Mouse (Mus musculus) mesoderm, embryonic 11.5 days (tissue): Measurements from ENCODE around the gene Arpc2.
A peak's percentile ranks its signal among the peaks of the same experiment; 100 is the strongest.

Source experiments
- DNase-seq: peaks from one replicate; pipeline ENCODE4 v3.0.0-alpha.2; 2012; ENCODE audit warnings: low read depth, low spot score

Gene Arpc2

DNA sequence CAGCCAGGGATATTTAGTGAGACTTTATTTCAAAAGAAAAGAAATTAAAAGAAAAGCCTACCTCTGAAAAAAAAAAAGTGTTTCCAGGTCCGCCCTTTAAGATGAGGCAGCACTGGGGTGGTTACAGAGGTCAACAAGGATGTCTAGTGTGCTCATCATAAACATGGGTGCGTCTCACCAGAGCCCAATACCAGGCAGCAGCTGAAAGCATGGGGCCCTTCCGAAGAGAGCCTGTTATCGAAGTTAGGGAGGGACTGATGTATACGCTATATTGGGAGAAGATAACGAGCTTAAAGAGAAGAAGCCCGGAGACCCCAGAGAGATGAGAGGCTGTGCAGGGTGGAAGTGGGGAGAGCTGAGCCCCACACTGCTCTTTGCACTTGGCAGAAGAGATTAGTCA lies 3.3 kb downstream of the Arpc2 start:
- DNase-seq: no peak

DNA sequence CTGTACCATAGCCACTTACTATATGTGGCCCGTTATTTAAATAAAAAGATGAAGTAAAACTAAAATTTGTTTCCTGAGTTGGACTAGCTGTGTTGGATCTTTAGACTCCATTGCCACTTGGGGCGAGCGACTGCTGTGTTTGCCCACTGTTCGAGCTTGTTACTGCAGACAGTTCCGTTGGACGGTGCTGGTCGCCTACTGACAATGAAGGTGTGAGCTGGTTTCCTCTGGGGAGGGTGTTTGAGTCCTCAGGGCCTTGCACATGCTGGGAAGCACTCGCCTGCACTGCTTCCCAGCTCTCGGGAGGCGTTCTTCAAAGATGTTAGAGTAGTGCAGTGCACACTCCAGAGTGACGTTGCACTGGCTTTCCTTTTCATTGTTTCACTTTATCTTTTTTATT lies 3.7 kb downstream of the Arpc2 start:
- no peak for DNase-seq

DNA sequence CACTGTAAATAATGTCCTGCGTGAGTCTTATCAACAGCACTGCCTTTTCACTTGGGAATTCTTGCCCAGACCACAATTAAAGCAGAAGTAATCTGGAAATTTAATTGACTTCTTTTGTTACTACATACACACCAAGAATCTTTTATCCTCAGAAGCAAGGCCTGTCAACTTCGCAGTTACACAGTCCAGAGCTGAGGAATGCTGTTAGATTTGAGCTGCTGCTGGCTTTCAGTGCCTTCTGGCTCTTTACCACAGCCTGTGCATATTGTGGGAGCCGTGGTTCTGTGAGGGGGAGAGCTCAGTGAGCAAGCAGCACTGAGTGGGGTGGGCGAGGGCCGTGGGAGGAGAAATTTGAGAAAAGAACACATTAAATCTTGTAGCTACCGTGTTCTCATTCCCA lies 4.4 kb downstream of the Arpc2 start:
- no peak for DNase-seq

DNA sequence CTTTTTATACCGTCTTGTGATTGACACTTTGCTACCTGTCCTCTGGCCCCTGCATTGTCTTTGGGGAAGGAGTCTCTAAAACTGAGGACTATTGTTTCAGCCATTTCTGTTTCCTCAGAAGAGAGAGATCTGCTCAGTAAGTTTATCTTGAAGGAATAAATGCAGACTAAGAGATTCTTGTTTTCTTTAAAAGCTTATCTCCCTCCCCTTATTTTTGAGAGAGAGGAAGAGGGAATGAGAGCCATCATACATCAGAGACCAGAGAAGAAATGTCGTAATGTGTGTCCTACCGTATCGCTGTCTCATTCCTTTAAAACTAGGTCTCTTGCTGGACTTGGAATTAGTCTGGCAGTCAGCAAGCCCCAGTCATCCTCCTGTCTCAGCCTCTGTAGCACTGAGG lies 4.9 kb downstream of the Arpc2 start:
- no peak for DNase-seq

DNA sequence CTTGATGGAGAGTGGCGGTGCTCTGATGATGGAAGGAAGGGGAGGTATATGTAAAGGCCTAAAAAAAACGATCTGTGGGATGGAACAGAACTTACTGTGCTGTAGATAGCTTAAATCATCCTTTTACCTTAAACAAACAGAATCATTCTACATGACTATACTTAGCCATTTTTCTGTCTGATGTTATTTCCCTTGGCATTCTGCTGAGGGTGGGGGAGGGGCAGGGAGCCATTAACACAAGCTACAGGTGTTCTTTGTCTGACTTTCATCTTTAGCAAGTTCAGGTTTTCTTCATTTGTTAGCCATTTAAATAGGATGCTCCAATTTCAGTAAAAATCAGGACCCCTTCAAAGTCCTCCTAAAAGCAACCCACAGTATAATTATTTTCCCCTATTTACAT lies 9.6 kb downstream of the Arpc2 start:
- no peak for DNase-seq

DNA sequence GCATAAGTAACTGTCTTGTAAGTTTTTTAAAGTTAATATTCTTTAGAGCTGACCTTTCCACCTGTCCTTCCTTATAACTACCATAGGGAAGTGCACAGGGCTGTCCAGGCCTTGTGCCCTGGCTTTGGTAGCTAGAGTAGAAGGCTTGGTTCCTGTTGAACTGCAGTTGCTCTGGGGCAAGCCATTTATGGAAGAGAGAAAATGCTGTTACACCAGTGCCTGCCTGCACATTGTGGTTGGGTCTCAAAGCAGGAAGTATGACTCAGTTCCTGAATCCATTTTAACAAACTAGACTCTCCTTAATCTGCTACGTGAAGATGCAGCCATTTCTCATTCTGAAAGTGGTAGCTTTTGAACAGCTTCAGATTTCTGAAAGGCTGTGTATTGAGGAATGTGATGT lies 12.9 kb downstream of the Arpc2 start:
- no peak for DNase-seq

DNA sequence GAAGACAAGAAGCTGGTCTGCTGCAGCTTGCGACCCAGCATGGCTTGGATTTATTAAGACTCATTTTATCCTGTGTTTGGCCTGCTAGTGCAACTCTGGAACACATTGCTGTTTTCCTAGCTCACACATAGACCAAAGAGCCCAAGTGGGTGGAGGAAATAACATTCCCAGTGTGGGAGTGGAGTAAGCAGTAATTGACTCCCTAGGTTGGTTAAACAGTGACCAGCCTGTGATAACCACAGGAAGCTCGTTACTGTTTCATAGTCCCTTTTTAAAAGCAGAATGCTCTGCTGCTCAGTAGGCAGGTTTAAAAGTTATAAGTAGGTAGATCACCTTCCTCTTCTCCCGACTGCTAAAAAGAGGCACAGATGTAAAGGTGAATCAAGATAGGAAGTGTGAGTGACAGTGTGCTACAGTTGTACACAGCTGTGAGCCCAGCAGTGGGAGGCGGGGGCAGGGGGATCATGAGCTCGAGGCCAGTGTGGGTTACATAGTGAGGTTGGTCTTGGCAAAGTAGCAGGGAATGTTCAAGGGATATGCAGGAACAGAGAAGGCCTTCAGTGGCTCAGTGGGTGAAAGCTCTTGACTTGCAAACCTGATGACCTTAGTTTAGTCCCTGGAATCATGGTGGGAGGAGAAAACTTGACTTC lies 13.6 kb downstream of the Arpc2 start:
- DNase-seq: no peak

DNA sequence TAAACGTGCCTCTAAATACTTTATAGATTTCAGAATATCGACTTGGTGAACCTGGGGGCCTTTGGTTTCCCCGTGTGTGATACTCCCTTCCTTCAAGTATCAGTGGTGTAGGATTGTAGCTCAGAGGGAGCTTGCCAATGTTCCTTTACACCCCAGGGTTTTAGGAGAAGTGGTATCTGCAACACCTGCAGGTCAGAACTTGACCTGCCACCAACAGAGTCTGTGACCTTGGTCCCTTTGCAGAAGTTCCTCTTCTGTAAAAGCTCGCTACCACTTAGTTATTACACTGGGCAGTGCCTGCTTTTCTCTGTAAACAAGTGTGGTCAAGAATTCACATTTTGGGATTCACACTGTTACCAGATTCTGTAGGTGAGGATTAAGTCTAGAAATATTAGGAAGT lies 14.2 kb downstream of the Arpc2 start:
- DNase-seq: no peak

DNA sequence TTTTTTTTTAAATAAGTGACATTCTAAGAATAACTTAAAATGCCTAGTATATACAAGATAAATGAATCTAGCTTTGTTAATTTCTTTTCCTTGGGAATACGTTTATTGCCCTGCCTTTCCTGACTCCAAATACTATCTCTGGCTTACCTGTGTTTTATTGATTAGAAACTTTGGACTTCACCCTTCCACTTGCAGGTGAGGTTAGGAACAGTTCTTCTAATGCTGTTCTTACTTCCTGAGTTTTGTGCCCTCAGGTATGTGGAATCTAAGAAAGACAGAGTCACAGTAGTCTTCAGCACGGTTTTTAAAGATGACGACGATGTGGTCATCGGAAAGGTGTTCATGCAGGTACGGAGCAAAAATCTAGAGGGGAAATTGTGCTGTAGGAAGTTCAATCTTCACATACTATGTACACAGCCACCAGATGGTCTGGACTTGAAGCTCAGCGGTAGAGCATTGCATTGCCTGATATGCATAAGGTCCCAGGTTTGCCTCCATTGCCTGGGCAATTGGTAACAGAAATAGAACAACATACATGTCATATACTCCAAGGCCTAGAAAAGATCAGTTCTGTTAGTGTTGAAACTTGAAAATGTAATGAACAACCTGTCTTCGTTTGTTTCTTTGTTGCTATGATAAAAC lies 19.9 kb downstream of the Arpc2 start:
- DNase-seq: no peak

DNA sequence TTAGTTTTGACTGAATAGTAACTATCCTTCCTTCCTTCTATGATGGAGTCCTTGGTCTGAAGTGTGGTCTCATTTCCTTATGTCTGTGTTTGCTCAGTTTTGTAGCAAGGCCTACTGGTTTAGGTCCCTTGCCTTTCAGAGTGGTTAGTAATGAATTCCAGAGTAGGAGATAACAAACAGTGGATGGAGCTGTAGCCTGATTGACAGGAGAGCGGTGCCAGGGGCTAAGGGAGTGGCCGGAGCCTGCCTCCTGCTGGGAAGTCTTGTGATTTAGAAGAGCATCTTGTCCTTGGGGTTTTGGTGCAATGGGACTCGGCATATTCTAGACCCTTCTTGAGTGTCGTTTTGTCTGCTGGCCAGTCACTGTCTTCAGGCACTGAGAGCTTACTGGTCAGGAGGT lies 20.9 kb downstream of the Arpc2 start:
- DNase-seq: no peak

DNA sequence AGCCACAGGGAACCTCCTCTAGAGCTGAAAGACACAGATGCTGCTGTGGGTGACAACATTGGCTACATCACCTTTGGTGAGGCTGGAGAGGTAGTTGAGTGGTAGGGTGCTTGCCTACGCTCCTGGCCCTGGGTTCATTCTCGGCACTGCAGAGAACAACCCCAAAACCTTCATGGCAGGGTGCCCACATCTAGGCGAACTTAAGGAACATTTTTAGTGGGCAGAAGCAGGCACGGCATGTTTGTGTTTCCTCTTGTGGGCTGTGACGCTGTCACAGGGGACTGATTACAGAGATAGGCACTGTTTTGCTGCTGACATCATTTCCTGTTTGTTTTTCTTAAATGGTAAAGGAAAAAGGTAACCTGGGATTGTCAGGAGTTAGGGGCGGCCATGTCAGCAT lies 26.6 kb downstream of the Arpc2 start:
- DNase-seq: no peak

DNA sequence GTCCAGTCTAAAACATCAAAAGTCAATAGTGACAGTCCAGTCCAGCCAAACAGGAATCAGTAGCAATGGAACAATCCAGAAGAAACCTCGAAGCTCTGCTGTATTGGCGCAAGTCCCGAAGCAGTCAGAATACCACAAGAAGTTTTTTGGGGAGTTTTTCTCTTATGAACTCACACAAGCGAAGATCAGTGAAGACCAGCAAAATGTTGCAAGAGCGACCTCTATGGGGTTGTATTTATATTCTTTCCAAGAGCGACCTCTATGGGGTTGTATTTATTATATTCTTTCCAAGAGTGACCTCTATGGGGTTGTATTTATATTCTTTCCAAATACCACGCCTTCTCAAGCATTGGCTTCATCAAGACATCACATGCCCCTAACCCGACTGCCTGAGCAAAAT lies 32.9 kb downstream of the Arpc2 start:
- DNase-seq: no peak

DNA sequence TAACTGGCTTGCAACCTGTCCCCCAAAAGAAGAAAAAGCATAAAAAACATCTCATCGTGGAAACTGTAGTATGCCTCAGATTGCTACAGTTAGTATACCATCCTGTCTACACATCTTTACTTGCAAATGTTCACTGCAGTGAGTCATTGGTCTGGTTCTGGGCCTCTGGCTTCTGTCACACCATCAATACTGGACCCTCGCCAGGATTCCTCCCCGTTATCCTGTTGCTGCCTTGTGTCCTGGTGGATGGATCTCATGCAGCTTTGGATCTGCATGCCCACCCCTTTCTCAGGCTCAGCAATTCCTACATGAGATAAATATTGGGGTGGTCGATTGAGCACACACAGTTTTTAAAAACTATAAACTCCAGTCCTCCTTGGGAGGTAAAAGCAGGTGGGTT lies 35.8 kb downstream of the Arpc2 start:
- no peak for DNase-seq

DNA sequence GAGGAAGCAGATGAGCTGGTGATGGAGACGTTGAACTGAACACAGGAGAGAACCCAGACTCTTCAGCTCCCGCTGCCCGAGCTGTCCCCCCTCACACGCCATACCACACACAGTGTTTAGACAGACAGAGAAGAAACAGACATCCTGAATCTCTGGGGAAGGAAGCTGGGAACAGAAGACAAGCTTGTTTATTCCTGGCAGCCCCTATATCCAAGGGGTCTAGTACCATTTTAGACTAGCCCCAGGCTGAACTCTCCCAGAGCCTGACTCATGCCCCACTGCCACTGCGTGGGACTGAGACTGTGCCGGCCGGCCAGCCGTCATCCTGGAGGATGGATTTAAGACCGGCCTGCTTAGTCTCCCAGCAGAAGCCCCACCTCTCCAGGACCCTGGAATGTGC lies 39.1 kb downstream of the Arpc2 start:
- DNase-seq: peak; percentile 43

DNA sequence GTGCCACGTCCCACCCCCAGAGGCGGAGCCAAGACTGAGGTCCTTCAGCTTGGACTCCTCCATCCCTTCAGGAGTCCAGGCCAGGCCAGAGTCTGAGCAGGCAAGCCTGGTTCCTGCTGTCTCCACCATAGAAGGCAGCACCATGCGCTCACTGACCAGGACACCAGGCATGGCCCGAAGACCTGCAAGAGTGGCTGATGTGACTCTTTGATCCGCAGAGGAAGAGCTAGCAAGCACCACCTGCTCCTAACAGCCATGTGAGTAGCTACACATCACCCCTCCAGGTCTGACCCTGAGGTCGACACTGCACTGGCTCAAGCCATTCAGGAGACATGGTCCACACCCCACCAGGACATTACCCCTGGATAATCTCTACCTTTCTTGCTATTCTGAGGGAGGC lies 41.2 kb downstream of the Arpc2 start:
- DNase-seq: no peak

DNA sequence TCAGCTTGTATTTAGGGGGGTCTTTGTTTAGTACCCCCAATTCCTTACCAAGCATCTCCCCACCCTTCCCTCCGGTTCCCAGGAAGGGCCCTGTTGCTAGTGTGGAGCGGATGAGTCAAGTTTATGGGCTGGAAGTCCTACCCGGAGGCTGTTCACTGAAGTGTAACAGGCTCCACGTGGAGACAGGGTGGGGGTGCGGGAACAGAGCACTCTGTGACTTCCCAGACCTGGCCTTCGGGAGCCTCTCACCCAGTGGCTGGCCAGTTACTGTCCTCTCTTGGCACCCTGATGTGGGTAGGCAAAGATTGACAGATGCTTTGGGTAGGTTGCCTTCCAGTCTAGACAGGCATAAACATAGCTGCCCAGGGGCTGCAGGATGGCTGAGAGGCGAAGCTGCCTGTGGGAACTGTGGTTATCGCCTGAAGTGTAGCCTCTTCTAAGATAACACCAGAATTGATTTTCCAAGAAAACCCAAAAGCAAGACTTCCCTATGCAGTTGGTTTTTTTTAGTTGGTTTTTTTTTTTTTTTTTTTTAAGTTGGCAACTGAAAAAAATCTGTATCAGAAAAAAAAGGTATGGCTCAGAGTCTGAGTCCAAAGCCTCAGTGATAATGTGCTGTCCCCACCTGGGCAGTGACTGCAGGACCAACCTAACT lies 42.1 kb downstream of the Arpc2 start:
- DNase-seq: no peak

DNA sequence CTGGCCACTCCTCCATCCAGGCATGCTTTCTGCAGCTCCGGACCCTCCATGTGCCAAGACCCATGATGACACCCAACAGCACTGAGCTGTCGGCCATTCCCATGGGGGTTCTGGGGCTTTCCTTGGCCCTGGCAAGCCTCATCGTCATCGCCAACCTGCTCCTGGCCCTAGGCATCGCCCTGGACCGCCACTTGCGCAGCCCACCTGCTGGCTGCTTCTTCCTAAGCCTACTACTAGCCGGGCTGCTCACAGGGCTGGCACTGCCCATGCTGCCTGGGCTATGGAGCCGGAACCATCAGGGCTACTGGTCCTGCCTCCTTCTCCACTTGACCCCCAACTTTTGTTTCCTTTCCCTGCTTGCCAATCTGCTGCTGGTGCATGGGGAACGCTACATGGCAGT lies 42.7 kb downstream of the Arpc2 start, which contains the start of gene Gpbar1:
Gene Gpbar1, plus strand, starts transcription at position 13 of the 400 bp plus-strand sequence.
- no peak for DNase-seq

DNA sequence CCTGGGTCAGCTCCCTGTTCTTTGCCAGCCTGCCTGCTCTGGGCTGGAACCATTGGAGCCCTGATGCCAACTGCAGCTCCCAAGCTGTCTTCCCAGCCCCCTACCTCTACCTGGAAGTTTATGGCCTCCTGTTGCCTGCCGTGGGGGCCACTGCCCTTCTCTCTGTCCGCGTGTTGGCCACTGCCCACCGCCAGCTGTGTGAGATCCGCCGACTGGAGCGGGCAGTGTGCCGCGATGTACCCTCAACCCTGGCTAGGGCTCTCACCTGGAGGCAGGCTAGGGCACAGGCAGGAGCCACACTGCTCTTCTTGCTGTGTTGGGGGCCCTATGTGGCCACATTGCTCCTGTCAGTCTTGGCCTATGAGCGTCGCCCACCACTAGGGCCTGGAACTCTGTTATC lies 43.1 kb downstream of the Arpc2 start:
- DNase-seq: no peak

DNA sequence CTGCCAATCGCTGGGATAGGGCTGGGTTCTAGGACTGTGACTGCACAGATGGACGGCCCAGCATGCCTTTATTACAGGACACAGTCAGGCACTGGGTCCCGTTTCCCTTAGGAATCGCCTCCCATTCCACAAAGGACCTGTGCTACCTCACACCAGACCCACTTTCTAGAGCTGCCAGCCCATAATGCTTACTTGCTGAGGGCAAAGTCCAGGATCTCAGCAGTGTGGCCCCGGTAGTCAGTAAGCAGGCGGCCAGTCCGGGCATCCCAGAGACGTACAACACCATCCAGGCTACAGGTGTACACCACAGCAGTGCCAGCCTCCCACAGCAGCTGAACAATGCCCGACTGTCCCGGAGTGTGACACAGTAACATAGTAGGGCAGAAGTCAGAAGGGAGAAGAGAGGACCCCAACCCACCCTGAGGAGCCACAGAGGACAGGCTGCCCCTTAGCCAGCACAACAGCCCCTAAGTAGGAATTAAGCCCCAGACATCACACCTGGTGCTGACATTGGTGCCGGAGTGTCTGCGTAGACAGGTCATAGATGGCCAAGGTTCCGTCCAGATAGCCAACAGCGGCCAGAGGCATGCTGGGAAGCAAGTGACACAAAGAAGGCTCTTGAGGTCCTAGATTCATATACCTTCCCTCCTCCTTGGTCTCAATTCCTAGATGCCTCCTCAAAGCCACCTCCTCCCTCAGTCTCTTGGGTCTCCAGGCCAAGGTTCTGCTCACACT lies 44.9 kb downstream of the Arpc2 start:
- no peak for DNase-seq

DNA sequence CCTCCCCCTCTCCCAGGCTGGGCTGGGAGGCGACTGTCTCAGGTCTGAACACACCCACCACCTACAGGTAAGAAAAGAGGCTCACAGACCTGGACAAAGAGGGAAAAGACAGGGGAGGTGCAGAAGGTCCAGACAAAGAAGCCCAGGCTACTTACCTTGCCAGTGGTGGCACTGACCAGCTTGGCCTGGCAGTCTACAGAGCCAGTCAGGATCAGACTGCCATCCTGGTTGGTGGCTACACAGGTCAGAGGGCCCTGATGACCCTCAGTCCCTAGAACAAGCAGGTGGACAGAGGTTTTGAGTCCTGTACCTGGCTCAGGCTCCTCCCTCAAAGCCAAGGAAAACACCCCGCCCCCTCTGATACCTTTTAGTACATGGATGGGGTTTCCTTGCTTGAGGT lies 45.5 kb downstream of the Arpc2 start:
- DNase-seq: no peak

DNA sequence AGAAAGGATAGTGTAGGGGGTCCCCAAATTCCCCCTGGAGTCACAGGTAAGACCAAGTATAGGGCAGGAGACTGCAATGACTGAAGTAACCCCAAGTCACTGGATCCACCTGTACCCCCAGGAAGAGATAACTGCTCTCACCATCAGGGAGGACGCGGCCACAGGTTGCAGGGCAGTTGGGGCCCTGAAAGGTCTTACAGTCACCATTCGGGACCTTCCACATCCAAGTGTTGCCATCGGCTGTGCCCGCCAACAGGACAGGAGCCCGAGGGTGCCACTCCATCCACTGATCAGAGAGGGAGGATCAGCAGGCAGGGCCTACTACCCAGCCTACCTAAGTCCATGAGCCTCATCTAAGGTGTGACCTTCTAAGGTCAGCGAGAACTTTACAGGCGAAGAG lies 46.0 kb downstream of the Arpc2 start:
- no peak for DNase-seq

DNA sequence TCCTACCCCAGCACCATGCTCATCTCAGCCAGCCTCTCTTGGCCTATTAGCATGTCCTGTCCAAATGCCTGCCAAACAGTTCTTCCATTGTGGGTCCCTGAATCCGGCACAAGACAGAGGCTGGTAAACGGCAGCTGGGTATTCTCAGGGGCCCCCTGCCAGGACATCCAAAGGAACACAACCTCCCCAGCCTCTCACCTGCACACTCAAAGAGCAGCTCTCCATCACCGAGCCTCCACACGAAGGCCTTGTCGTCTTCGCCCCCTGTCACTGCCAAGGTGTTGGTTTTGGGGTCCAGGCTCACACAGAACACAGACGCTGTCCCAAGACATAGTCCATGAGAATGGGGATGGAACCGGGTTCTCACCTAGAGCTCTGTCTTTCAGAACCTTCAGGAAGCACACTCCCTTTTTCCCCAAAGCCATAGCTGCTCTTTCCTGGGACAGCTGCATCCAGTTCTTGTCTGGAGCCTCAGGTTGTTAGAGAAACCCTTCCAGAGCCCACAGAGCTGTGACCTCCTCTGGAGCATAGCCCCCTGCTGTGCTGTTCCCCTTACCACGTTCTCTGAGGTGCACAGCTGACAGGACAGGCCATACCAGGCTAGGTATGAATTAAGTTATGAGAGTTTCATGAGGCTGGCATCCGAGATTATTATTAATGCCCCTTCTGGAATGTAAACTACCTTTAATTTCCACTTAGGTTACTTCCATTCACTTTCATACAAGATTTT lies 47.2 kb downstream of the Arpc2 start:
- DNase-seq: no peak
